Mouse (Mus musculus) brain, embryonic 14.5 days (tissue): Measurements from ENCODE around the gene Foxn1.

Experiments
- CTCF ChIP-seq: fragments of 200-500 bp; IDR thresholded peaks from 2 replicates; pipeline ENCODE4 v1.5.1; 2012; ENCODE audit warnings: inconsistent platforms, mild to moderate bottlenecking, moderate library complexity, borderline replicate concordance; ENCODE audit not compliant: insufficient read depth, insufficient read length; ENCODE audit errors: extremely low read depth
- POLR2A ChIP-seq: fragments of 200-500 bp; IDR thresholded peaks from 2 replicates; pipeline ENCODE4 v1.6.1; 2012; ENCODE audit warnings: mild to moderate bottlenecking, inconsistent platforms, borderline replicate concordance; ENCODE audit not compliant: poor library complexity, insufficient read depth, insufficient read length, severe bottlenecking; ENCODE audit errors: extremely low read depth

DNA sequence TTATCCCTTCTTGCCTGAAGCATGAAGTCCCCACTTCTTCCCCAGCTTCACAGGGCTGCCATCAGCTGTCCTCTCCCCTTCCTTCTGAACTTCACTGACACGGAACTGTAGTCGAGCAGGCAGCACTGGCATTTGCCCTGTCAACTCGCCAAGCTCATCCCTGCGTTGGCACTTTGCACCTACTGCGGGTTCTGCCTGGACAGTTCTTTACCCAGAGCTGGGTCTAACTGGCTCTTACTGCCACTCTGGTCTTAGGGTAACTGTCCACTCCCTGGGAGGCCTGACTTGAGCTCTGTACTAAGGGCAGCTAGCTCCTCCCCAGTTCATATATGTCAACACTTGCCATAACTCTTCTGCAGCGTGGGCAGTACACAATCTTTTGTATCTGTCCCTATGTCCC is 30.5 kb upstream of the Foxn1 start:
- TF ChIP-seq POLR2A (no peak), CTCF (no peak)
